In the genomic region with DNA sequence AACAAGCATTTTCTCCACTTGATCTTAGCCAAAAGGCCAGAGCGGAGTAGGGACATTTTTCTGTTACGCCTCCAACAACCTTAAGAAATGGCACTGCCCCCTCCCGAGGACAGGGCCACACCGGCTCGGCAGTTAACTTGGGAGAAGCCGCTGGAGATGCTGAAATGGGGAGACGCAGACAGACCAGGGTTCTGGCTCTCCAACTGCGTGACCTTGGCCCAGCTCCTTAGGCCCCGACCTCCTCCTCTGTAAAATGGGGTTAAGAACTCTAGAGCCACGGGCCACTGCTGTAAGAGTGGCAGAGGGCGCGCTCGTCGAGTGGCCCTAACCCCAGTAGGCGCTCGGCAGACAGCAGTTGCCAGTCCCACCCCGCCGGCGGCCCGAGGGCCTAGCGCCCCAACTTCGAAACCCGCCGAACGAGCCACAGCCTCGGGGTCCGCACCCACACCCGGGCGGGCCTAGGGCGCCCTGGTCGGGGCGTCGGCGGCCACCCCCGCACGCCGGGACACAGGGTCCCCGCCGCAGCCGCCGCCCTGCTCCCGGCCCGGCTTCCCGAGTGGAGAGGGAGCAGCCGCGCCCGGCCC, we compare ENCODE assay signal across 8 mouse cellular contexts. TPM values are rescaled to one million over a fixed set of nuclear protein-coding genes. Genes with fewer than 3 reads are reported as not detected.
DNase-seq lines count a peak whose midpoint lies in the region; ATAC-seq lines count a peak whose summit lies in the region.

No protein-coding gene starts in this region.

- H3K9ac ChIP-seq in heart, embryonic 13.5 days = peak overlapping the region; percentile 94
- peak overlapping the region; percentile 83 for H3K9ac ChIP-seq in forebrain, embryonic 13.5 days
- H3K9ac ChIP-seq in limb, embryonic 13.5 days = peak overlapping the region; percentile 88

- under 1% methylated on average over 44 of the region's 47 CpGs for WGBS in heart, embryonic 13.5 days
- under 1% methylated on average over 30 of the region's 47 CpGs for WGBS in forebrain, embryonic 13.5 days
- WGBS in limb, embryonic 13.5 days = under 1% methylated on average over 40 of the region's 47 CpGs

- DNase-seq in heart, adult 11 months = no peak
- DNase-seq in 416B (ENCODE audit: low read depth) = peak; percentile 61
- peak; percentile 76 for DNase-seq in neural tube, embryonic 10.5 days (ENCODE audit: extremely low spot score, low spot score)

- peak overlapping the region; percentile 79 for H3K27ac ChIP-seq in heart, embryonic 13.5 days (replicated peaks)
- peak overlapping the region; percentile 86 for H3K27ac ChIP-seq in forebrain, embryonic 13.5 days
- peak overlapping the region; percentile 80 for H3K27ac ChIP-seq in limb, embryonic 13.5 days

- H3K9me3 ChIP-seq in heart, embryonic 13.5 days = no peaks in the 10 kb centered on the region
- H3K9me3 ChIP-seq in forebrain, embryonic 13.5 days (replicated peaks) = no peaks in the 10 kb centered on the region
- H3K9me3 ChIP-seq in limb, embryonic 13.5 days = no peaks in the 10 kb centered on the region

- peak; percentile 11 for ATAC-seq in heart, embryonic 13.5 days (ENCODE audit: extremely low read depth, insufficient number of reproducible peaks, low FRiP score, low TSS enrichment)
- ATAC-seq in activated CD4-positive, CD25-positive, alpha-beta regulatory T cell, adult 4 months = peak; percentile 17
- peak; percentile 71 for ATAC-seq in forebrain, embryonic 13.5 days
- ATAC-seq in limb, embryonic 13.5 days (ENCODE audit: low FRiP score, low read depth) = no peak; the same call in 1 of the 2 replicates
- no peak for ATAC-seq in monocyte, adult 5-6 weeks (replicated peaks; ENCODE audit: insufficient number of reproducible peaks, low FRiP score, low TSS enrichment, poor library complexity, severe bottlenecking)

- H3K27me3 ChIP-seq in heart, embryonic 13.5 days (replicated peaks) = peaks cover 6% of the 10 kb centered on the region; the same call in 1 of the 2 replicates
- no peaks in the 10 kb centered on the region for H3K27me3 ChIP-seq in forebrain, embryonic 13.5 days
- H3K27me3 ChIP-seq in limb, embryonic 13.5 days = peaks cover 4% of the 10 kb centered on the region; the same call in 1 of the 2 replicates

- peak overlapping the region; percentile 93 for H3K4me2 ChIP-seq in heart, embryonic 13.5 days
- H3K4me2 ChIP-seq in forebrain, embryonic 13.5 days = peak overlapping the region; percentile 94
- H3K4me2 ChIP-seq in limb, embryonic 13.5 days (replicated peaks) = peak overlapping the region; percentile 97

- H3K4me1 ChIP-seq in heart, embryonic 13.5 days = peaks cover 43% of the 10 kb centered on the region
- peaks cover 29% of the 10 kb centered on the region for H3K4me1 ChIP-seq in forebrain, embryonic 13.5 days
- H3K4me1 ChIP-seq in limb, embryonic 13.5 days = peaks cover 31% of the 10 kb centered on the region

- H3K36me3 ChIP-seq in heart, embryonic 13.5 days = peaks cover 32% of the 10 kb centered on the region
- peaks cover 27% of the 10 kb centered on the region for H3K36me3 ChIP-seq in forebrain, embryonic 13.5 days (ENCODE audit: poor library complexity, severe bottlenecking)
- peaks cover 26% of the 10 kb centered on the region for H3K36me3 ChIP-seq in limb, embryonic 13.5 days

- peak overlapping the region; percentile 84 for H3K4me3 ChIP-seq in heart, embryonic 13.5 days
- peak overlapping the region; percentile 88 for H3K4me3 ChIP-seq in forebrain, embryonic 13.5 days
- H3K4me3 ChIP-seq in limb, embryonic 13.5 days = peak overlapping the region; percentile 89

RNA-seq across cellular contexts. Expression of gene Polg, which starts 0.6 kb away (rescaled TPM):
- polyA plus RNA-seq in heart, embryonic 13.5 days (2015; fragmentation: Nextera tagmentation; extraction: Ambion mirVana) = 24.4 and 27.1 TPM in 2 replicates
- 10 to 100 TPM; 22.5 to 23.1 TPM for polyA plus RNA-seq in activated CD4-positive, CD25-positive, alpha-beta regulatory T cell, adult 4 months (2017; shearing (Covaris generic))
- polyA plus RNA-seq in forebrain, embryonic 13.5 days (2015; fragmentation: Nextera tagmentation; extraction: Ambion mirVana) = 29.7 and 30.4 TPM in 2 replicates
- polyA plus RNA-seq in limb, embryonic 13.5 days (2015; fragmentation: Nextera tagmentation; extraction: Ambion mirVana) = 32.9 and 35.3 TPM in 2 replicates
- 70.5 to 97.7 TPM (median 92.7 TPM) in 3 replicates for total RNA-seq in monocyte, adult 5-6 weeks (2017)

Comparison
In these comparisons a context has a peak if more than half of its experiments do, and no peak if none do; other contexts are left out.
1. ATAC-seq: peak in heart, embryonic 13.5 days (single experiment), activated CD4-positive, CD25-positive, alpha-beta regulatory T cell, adult 4 months (single experiment) and forebrain, embryonic 13.5 days (single experiment); none in limb, embryonic 13.5 days (single experiment) and monocyte, adult 5-6 weeks (single experiment).
2. Peak in every context shown above with its lines, with median percentiles within 50 percentile points of each other: H3K27ac ChIP-seq, H3K4me2 ChIP-seq, H3K4me3 ChIP-seq and H3K9ac ChIP-seq.